Mouse (Mus musculus): Measurements from ENCODE around the gene Golph3. TPM values are rescaled to one million over a fixed set of nuclear protein-coding genes. Genes with fewer than 3 reads are reported as not detected.

The Golph3 gene
- polyA plus RNA-seq, 1 experiment from 2014 or later = 98.0 TPM

DNA sequence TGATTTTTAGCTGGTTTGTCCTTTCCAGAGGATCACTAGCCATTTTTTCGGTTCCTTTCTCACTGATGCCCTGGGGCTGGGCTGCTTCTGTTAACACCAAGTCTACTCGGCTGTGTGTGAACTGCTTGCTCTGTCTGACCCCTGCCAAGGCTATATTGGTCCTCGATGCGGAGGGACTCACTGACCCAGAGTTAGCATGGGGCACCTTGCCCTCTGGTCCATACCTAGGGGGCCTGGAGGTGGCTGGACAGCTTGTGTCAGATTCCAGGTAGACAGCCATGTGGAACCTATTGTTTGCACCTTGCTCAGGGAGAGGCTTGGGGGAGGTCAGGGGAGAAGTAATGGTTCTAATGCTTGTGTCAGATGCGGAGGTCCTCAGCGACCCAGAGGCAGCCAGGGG lies 52.7 kb downstream of the Golph3 start:
- H3K27me3 ChIP-seq (replicated peaks; ENCODE audit: control insufficient read depth, insufficient read depth, low read length) = no peaks in the 10 kb centered on the region
- H3K4me2 ChIP-seq (ENCODE audit: low read length) = no peak overlapping the region
- 82% methylated on average over 6 of the region's 6 CpGs for WGBS
- DNase-seq (ENCODE audit: low spot score) (no peak), ATAC-seq (replicated peaks; ENCODE audit: low FRiP score, low TSS enrichment, low read depth) (no peak)
- H3K4me1 ChIP-seq (replicated peaks; ENCODE audit: control insufficient read depth, insufficient read depth, low read length) = peaks cover 8% of the 10 kb centered on the region
- no peak overlapping the region for H3K9ac ChIP-seq (ENCODE audit: low read length)
- no peak overlapping the region for H3K27ac ChIP-seq (ENCODE audit: low read depth)
- H3K4me3 ChIP-seq (ENCODE audit: low read depth, low read length) = no peak overlapping the region
- H3K9me3 ChIP-seq (ENCODE audit: control insufficient read depth, low read length) = no peaks in the 10 kb centered on the region
- no peaks in the 10 kb centered on the region for H3K36me3 ChIP-seq (ENCODE audit: control insufficient read depth, insufficient read depth, low read length)

DNA sequence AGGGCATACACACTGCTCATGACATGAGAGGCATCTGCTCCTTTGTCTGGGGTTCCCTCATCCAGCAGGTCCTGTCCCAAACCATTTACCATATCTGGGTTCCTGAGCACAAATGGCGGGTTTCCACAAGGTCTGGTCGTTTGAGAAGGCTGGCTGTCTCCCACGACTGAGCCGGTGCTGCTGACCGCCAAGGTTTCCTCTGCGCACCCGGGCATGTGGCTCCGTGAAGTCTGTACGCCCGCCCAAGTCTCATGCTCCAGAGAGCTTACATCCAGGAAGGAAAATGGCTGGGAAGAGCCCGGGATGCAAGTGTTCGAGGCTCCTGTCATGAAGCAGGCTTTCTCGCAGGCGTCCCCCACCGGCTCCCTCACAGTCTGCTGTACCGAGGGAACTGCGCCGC lies 53.7 kb downstream of the Golph3 start:
- Histone ChIP-seq H3K4me1 (replicated peaks; ENCODE audit: control insufficient read depth, insufficient read depth, low read length) (peaks cover 8% of the 10 kb centered on the region), H3K27me3 (replicated peaks; ENCODE audit: control insufficient read depth, insufficient read depth, low read length) (no peaks in the 10 kb centered on the region), H3K4me3 (ENCODE audit: low read depth, low read length) (peak overlapping the region; percentile 18), H3K27ac (ENCODE audit: low read depth) (no peak overlapping the region), H3K4me2 (ENCODE audit: low read length) (peak overlapping the region; percentile 51), H3K9me3 (ENCODE audit: control insufficient read depth, low read length) (no peaks in the 10 kb centered on the region), H3K36me3 (ENCODE audit: control insufficient read depth, insufficient read depth, low read length) (no peaks in the 10 kb centered on the region), H3K9ac (ENCODE audit: low read length) (peak overlapping the region; percentile 27; the same call in 1 of the 2 replicates)
- ATAC-seq (replicated peaks; ENCODE audit: low FRiP score, low TSS enrichment, low read depth) (no peak), DNase-seq (ENCODE audit: low spot score) (no peak)
- 68% methylated on average over 18 of the region's 18 CpGs for WGBS

DNA sequence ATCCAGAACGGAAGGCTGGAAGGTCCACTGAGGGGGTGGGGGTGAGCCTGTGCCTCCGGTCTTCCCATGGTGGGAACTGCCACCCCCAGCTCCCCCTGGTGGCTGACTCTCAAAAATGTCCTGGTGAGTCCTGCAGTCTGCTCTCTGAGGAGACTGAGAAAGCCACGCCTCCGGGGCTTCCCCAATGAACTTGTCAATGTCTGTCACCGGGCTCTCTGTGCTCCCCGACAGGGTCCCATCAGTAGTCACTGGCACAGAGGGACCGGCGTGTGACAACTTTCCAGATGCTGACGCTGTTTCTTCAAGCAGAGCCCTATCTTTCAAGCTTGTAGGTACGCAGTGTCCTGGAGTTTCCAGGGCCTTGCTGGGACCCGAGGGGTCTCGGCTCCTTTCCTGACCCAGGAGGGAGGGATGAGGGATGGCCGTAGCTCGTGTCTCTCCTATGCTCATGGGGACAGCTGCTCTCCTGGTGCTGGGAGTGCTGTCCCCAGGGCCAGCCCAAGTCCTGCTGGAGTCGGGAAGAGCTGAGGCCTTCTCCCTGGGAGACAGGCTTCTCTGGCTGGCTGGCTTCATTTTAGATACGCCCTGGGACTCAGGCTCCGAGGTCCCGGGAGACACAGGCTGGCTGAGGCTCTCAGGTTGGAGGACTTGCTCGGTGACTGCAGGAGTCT lies 54.5 kb downstream of the Golph3 start:
- Histone ChIP-seq H3K9ac (ENCODE audit: low read length) (peak overlapping the region; percentile 27), H3K9me3 (ENCODE audit: control insufficient read depth, low read length) (no peaks in the 10 kb centered on the region), H3K4me3 (ENCODE audit: low read depth, low read length) (peak overlapping the region; percentile 18), H3K4me1 (replicated peaks; ENCODE audit: control insufficient read depth, insufficient read depth, low read length) (peaks cover 8% of the 10 kb centered on the region), H3K4me2 (ENCODE audit: low read length) (peak overlapping the region; percentile 51), H3K27ac (ENCODE audit: low read depth) (no peak overlapping the region), H3K36me3 (ENCODE audit: control insufficient read depth, insufficient read depth, low read length) (no peaks in the 10 kb centered on the region), H3K27me3 (replicated peaks; ENCODE audit: control insufficient read depth, insufficient read depth, low read length) (no peaks in the 10 kb centered on the region)
- 11% methylated on average over 19 of the region's 19 CpGs for WGBS
- ATAC-seq (replicated peaks; ENCODE audit: low FRiP score, low TSS enrichment, low read depth) = peak; percentile 85
- DNase-seq (ENCODE audit: low spot score) = peak; percentile 95

DNA sequence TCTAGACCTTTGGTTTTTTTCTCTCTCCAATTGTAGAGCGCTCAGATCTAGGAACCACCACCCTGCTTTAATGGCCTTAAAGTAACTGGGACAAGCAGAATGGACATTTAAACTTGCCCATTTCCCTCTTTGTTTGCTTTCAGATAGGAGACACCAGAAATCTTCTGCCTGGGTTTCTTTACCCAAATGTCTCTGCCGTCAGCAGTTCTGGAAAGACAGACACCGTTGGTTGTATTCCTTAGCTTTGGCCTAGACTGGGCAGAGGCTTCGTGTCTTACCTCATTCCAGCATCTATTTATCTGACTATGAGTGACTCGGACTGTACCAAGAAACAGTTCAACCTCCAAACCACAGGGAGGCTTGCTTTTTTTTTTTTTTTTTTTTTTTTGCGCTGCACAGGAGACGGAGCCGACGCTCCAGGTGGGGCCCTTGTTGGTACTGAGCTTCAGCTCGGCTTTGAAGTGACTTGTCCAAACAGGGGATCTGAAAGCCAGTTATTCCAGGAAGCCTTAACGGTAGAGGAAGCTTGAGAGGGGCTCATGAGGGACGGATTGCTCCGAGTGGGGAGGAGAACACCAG lies 55.3 kb downstream of the Golph3 start:
- whole genome bisulfite sequencing = 61% methylated on average over 13 of the region's 13 CpGs
- H3K9ac ChIP-seq (ENCODE audit: low read length) = no peak overlapping the region
- peak overlapping the region; percentile 51 for H3K4me2 ChIP-seq (ENCODE audit: low read length)

DNA sequence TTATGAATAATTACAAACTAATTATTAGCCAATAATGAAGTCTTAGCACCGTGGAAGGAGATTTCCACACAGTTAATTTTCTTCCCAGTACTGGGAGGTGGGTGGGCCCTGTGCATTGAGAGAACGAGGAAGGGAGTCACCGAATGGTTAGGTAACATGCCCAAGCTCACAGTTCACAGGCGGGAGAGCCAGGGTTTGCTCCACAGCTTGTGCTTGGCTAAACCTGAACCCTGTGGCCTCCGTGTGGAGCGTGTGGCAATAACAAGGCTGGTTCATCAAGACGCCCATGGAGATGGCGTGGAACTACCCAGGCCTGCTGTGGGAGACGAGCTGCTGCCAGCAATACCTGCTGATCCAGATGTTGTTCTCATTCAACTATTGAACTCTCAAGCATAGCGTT lies 56.5 kb downstream of the Golph3 start:
- no peak for DNase-seq (ENCODE audit: low spot score)
- no peaks in the 10 kb centered on the region for H3K27me3 ChIP-seq (replicated peaks; ENCODE audit: control insufficient read depth, insufficient read depth, low read length)
- H3K27ac ChIP-seq (ENCODE audit: low read depth) = no peak overlapping the region
- peaks cover 3% of the 10 kb centered on the region; the same call in 1 of the 2 replicates for H3K4me1 ChIP-seq (replicated peaks; ENCODE audit: control insufficient read depth, insufficient read depth, low read length)
- H3K9me3 ChIP-seq (ENCODE audit: control insufficient read depth, low read length) = no peaks in the 10 kb centered on the region
- no peak for ATAC-seq (replicated peaks; ENCODE audit: low FRiP score, low TSS enrichment, low read depth)
- no peak overlapping the region for H3K4me2 ChIP-seq (ENCODE audit: low read length)
- H3K4me3 ChIP-seq (ENCODE audit: low read depth, low read length) = no peak overlapping the region
- H3K36me3 ChIP-seq (ENCODE audit: control insufficient read depth, insufficient read depth, low read length) = no peaks in the 10 kb centered on the region
- 88% methylated on average over 10 of the region's 10 CpGs for WGBS
- H3K9ac ChIP-seq (ENCODE audit: low read length) = no peak overlapping the region

More for the DNA sequence above, 55.3 kb downstream of the Golph3 start:
- Histone ChIP-seq H3K36me3 (ENCODE audit: control insufficient read depth, insufficient read depth, low read length) (no peaks in the 10 kb centered on the region), H3K4me3 (ENCODE audit: low read depth, low read length) (no peak overlapping the region), H3K27me3 (replicated peaks; ENCODE audit: control insufficient read depth, insufficient read depth, low read length) (no peaks in the 10 kb centered on the region), H3K27ac (ENCODE audit: low read depth) (no peak overlapping the region), H3K9me3 (ENCODE audit: control insufficient read depth, low read length) (no peaks in the 10 kb centered on the region), H3K4me1 (replicated peaks; ENCODE audit: control insufficient read depth, insufficient read depth, low read length) (peaks cover 4% of the 10 kb centered on the region)
- ATAC-seq (replicated peaks; ENCODE audit: low FRiP score, low TSS enrichment, low read depth) (no peak), DNase-seq (ENCODE audit: low spot score) (no peak)

DNA sequence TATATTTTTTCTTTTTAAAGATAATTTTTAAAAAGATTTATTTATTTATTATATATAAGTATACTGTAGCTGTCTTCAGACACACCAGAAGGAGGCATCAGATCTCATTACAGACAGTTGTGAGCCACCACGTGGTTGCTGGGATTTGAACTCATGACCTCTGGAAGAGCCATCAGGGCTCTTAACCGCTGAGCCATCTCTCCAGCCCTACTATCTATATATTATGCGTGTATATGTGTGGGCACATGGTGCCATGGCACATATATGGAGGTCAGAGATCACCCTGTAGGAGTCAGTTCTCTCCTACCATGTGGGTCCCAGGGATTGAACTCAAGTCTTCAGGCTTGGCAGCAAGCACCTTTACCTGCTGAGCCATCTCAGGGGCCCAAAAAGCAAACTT lies 58.8 kb downstream of the Golph3 start:
- no peak overlapping the region for H3K4me2 ChIP-seq (ENCODE audit: low read length)
- H3K27me3 ChIP-seq (replicated peaks; ENCODE audit: control insufficient read depth, insufficient read depth, low read length) = no peaks in the 10 kb centered on the region
- H3K9me3 ChIP-seq (ENCODE audit: control insufficient read depth, low read length) = no peaks in the 10 kb centered on the region
- ATAC-seq (replicated peaks; ENCODE audit: low FRiP score, low TSS enrichment, low read depth) = no peak
- DNase-seq (ENCODE audit: low spot score) = no peak
- H3K36me3 ChIP-seq (ENCODE audit: control insufficient read depth, insufficient read depth, low read length) = no peaks in the 10 kb centered on the region
- H3K9ac ChIP-seq (ENCODE audit: low read length) = no peak overlapping the region
- peaks cover 3% of the 10 kb centered on the region; the same call in 1 of the 2 replicates for H3K4me1 ChIP-seq (replicated peaks; ENCODE audit: control insufficient read depth, insufficient read depth, low read length)
- H3K27ac ChIP-seq (ENCODE audit: low read depth) = no peak overlapping the region
- no peak overlapping the region for H3K4me3 ChIP-seq (ENCODE audit: low read depth, low read length)
- 95% methylated on average over 3 of the region's 3 CpGs for WGBS

DNA sequence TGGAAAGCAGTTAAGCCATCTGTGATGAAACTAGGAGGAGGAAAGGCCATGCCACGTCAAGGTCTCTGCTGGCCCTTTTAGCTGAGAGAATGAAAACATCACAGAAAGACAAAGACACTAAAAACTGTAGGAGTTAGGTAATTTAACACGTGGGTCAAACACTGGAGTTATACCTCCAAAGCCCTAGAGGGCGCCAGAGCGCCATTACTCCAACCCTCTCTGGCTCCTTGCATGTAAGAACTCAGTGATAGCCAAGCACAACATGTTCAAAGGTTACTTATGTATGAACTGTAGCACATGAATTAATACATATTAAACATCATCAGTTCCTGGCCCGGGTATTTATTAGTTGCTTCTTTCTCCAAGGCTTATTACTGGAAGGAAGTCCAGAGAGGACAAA lies 59.3 kb downstream of the Golph3 start:
- Histone ChIP-seq H3K27ac (ENCODE audit: low read depth) (no peak overlapping the region), H3K9me3 (ENCODE audit: control insufficient read depth, low read length) (no peaks in the 10 kb centered on the region), H3K36me3 (ENCODE audit: control insufficient read depth, insufficient read depth, low read length) (no peaks in the 10 kb centered on the region), H3K4me2 (ENCODE audit: low read length) (no peak overlapping the region), H3K27me3 (replicated peaks; ENCODE audit: control insufficient read depth, insufficient read depth, low read length) (no peaks in the 10 kb centered on the region), H3K4me3 (ENCODE audit: low read depth, low read length) (no peak overlapping the region), H3K9ac (ENCODE audit: low read length) (no peak overlapping the region), H3K4me1 (replicated peaks; ENCODE audit: control insufficient read depth, insufficient read depth, low read length) (0 out of 2 replicates have a peak, but pooled peaks cover 3% of the 10 kb centered on the region)
- DNase-seq (ENCODE audit: low spot score) (no peak), ATAC-seq (replicated peaks; ENCODE audit: low FRiP score, low TSS enrichment, low read depth) (no peak)
- 51% methylated on average over 5 of the region's 5 CpGs for whole genome bisulfite sequencing

DNA sequence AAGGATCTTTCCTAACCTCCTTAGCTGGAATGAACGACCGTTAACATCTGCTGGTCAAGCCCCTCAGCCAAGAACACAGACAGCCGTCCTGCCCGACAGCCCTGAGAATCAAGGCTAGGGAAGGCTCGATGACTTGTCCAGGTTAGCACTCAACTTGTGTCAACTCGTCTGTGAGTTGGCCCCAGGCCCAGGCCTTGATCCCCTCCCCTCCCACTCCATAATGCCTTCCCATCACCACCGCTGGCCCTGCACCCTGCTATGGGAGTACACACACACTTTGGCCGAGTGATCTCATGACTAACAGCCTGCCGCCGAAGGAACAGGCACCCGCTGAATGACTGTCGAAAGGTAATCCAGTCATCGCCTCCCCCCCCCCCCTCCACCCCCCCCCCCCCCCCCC lies 63.4 kb downstream of the Golph3 start:
- 82% methylated on average over 13 of the region's 13 CpGs for WGBS
- ATAC-seq (replicated peaks; ENCODE audit: low FRiP score, low TSS enrichment, low read depth) = no peak
- H3K27me3 ChIP-seq (replicated peaks; ENCODE audit: control insufficient read depth, insufficient read depth, low read length) = no peaks in the 10 kb centered on the region

More for the DNA sequence above, 63.4 kb downstream of the Golph3 start:
- no peaks in the 10 kb centered on the region for H3K9me3 ChIP-seq (ENCODE audit: control insufficient read depth, low read length)
- H3K27ac ChIP-seq (ENCODE audit: low read depth) = no peak overlapping the region
- no peak overlapping the region for H3K9ac ChIP-seq (ENCODE audit: low read length)
- no peaks in the 10 kb centered on the region for H3K4me1 ChIP-seq (replicated peaks; ENCODE audit: control insufficient read depth, insufficient read depth, low read length)
- H3K4me3 ChIP-seq (ENCODE audit: low read depth, low read length) = no peak overlapping the region
- no peaks in the 10 kb centered on the region for H3K36me3 ChIP-seq (ENCODE audit: control insufficient read depth, insufficient read depth, low read length)
- H3K4me2 ChIP-seq (ENCODE audit: low read length) = no peak overlapping the region
- DNase-seq (ENCODE audit: low spot score) = no peak

Measured in intestine, embryonic 14.5 days (tissue).